Mouse (Mus musculus): ENCODE data around the gene Fam210b. TPM values are rescaled to one million over a fixed set of nuclear protein-coding genes. Genes with fewer than 3 reads are reported as not detected.

The Fam210b gene
- polyA plus RNA-seq, 1 experiment from 2014 or later: 42.2 TPM

DNA sequence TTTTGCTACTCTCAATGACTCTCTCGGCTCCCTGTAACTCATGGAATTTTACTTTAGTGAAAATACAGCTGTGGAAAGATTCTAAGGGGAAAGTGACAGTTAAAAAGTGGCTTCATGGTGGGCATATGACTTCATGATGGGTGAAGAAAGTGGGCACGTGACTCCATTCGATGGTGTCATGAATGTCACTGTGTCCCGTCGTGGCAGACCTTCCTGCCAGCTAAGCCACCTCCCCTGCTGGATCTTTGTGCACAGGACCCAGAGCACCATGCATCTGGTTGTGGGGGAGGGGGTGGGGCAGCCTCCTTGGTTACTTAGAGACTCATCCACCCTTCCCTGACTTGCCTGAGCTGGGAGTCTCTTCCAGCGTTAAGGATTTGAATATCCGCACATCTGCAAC lies 58.9 kb downstream of the Fam210b start:
- H3K9ac ChIP-seq (ENCODE audit: low read length): no peak overlapping the region
- no peak overlapping the region for H3K27ac ChIP-seq (ENCODE audit: low read depth, low read length)
- H3K4me2 ChIP-seq (ENCODE audit: low read depth): no peak overlapping the region
- no peaks in the 10 kb centered on the region for H3K9me3 ChIP-seq (ENCODE audit: control insufficient read depth, low read length)
- no peak for ATAC-seq (ENCODE audit: insufficient read depth, low FRiP score, low TSS enrichment)
- DNase-seq (ENCODE audit: low spot score): no peak
- no peak overlapping the region for H3K4me3 ChIP-seq (ENCODE audit: low read depth, low read length)
- no peaks in the 10 kb centered on the region for H3K4me1 ChIP-seq (ENCODE audit: control insufficient read depth, insufficient read depth, low read length)
- H3K27me3 ChIP-seq (ENCODE audit: control insufficient read depth, insufficient read depth, low read length): no peaks in the 10 kb centered on the region
- WGBS: 64% methylated on average over 7 of the region's 7 CpGs
- H3K36me3 ChIP-seq (ENCODE audit: control insufficient read depth, insufficient read depth, low read length): no peaks in the 10 kb centered on the region

DNA sequence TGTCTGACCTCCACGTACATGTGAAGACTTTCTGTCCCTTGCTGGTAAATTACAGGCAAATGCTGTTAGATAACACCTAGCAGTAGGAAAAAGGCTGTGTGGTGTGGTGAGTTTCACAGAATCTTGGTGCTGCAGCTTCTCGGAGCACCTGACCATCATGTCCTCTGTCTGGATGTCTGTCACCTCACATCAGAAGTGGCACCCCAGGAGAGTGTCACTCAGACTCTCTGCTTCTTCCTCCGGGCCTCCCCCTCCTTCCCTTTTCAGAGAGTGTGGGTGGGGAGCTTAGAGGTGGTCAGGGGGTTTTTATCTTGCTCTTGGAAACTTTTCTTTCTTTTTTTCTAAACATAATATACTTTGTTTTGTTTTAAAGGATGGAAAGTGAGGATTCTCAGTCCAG lies 59.6 kb downstream of the Fam210b start:
- no peak for ATAC-seq (ENCODE audit: insufficient read depth, low FRiP score, low TSS enrichment)

More for the DNA sequence above, 59.6 kb downstream of the Fam210b start:
- H3K4me1 ChIP-seq (ENCODE audit: control insufficient read depth, insufficient read depth, low read length): no peaks in the 10 kb centered on the region
- H3K9ac ChIP-seq (ENCODE audit: low read length): no peak overlapping the region
- H3K4me3 ChIP-seq (ENCODE audit: low read depth, low read length): no peak overlapping the region
- no peak for DNase-seq (ENCODE audit: low spot score)
- no peaks in the 10 kb centered on the region for H3K9me3 ChIP-seq (ENCODE audit: control insufficient read depth, low read length)
- H3K4me2 ChIP-seq (ENCODE audit: low read depth): no peak overlapping the region
- WGBS: 77% methylated on average over 3 of the region's 3 CpGs
- H3K27me3 ChIP-seq (ENCODE audit: control insufficient read depth, insufficient read depth, low read length): no peaks in the 10 kb centered on the region
- H3K27ac ChIP-seq (ENCODE audit: low read depth, low read length): no peak overlapping the region
- no peaks in the 10 kb centered on the region for H3K36me3 ChIP-seq (ENCODE audit: control insufficient read depth, insufficient read depth, low read length)

Other genes starting within 250 kb of the Fam210b start
- gene Mc3r, start 97.1 kb upstream of the Fam210b start, polyA plus RNA-seq (2014; fragmentation: Nextera tagmentation; extraction: Ambion mirVana): not detected in 2 replicates
- 154 and 156 TPM in 2 replicates for gene Aurka, start 25.0 kb downstream of the Fam210b start, polyA plus RNA-seq (2014; fragmentation: Nextera tagmentation; extraction: Ambion mirVana)
- 45.6 and 46.2 TPM in 2 replicates for gene Cstf1, start 25.1 kb downstream of the Fam210b start, polyA plus RNA-seq (2014; fragmentation: Nextera tagmentation; extraction: Ambion mirVana)
- 0.14 and 0.36 TPM in 2 replicates for gene Cass4, start 48.2 kb downstream of the Fam210b start, polyA plus RNA-seq (2014; fragmentation: Nextera tagmentation; extraction: Ambion mirVana)
- gene Rtf2, start 95.0 kb downstream of the Fam210b start, polyA plus RNA-seq (2014; fragmentation: Nextera tagmentation; extraction: Ambion mirVana): 100 and 105 TPM in 2 replicates
- gene Gcnt7, start 113.0 kb downstream of the Fam210b start, polyA plus RNA-seq (2014; fragmentation: Nextera tagmentation; extraction: Ambion mirVana): 0.66 and 0.97 TPM in 2 replicates
- not detected in 2 replicates for gene Fam209, start 127.0 kb downstream of the Fam210b start, polyA plus RNA-seq (2014; fragmentation: Nextera tagmentation; extraction: Ambion mirVana)
- 0.76 and 1.3 TPM in 2 replicates for gene Tfap2c, start 204.0 kb downstream of the Fam210b start, polyA plus RNA-seq (2014; fragmentation: Nextera tagmentation; extraction: Ambion mirVana)

Measured in neural tube, embryonic 11.5 days (tissue).